Mouse (Mus musculus) gastrocnemius, postnatal 10 days (tissue): ENCODE data around the gene Kcnip4. TPM values are rescaled to one million over a fixed set of nuclear protein-coding genes. Genes with fewer than 3 reads are reported as not detected.

Source experiments
- DNase-seq: peaks from one replicate; pipeline ENCODE4 v3.0.0; 2021; ENCODE audit warnings: mixed read lengths
- total RNA-seq, 2 experiments: library from RNA; stranded (reverse); gene quantifications; 2 replicates each; pipeline ENCODE4 v1.2.3; 2021

Gene Kcnip4
- total RNA-seq, 2 experiments from 2014 or later = 0.56 to 0.75 TPM

- DNase-seq = no peak
Observed at GRCm38 (mm10) chr5:48878081-48878480, 646.6 kb downstream of the Kcnip4 start.

GRCm38 (mm10) chr5:48864268-48864967, 660.3 kb downstream of the Kcnip4 start:
- no peak for DNase-seq

GRCm38 (mm10) chr5:48840971-48841370, 683.7 kb downstream of the Kcnip4 start:
- DNase-seq = no peak

GRCm38 (mm10) chr5:48795526-48795925, 729.2 kb downstream of the Kcnip4 start:
- DNase-seq = no peak

- no peak for DNase-seq
Observed at GRCm38 (mm10) chr5:48779376-48779775, 745.3 kb downstream of the Kcnip4 start.

- DNase-seq = no peak
Observed at GRCm38 (mm10) chr5:48748613-48749012, 776.1 kb downstream of the Kcnip4 start.

GRCm38 (mm10) chr5:48737640-48738039, 787.1 kb downstream of the Kcnip4 start:
- no peak for DNase-seq

GRCm38 (mm10) chr5:48718166-48718565, 806.5 kb downstream of the Kcnip4 start:
- no peak for DNase-seq

GRCm38 (mm10) chr5:48705997-48706396, 818.7 kb downstream of the Kcnip4 start:
- DNase-seq = no peak

GRCm38 (mm10) chr5:48687068-48687467, 837.6 kb downstream of the Kcnip4 start:
- DNase-seq = no peak

- no peak for DNase-seq
Observed at GRCm38 (mm10) chr5:48679733-48680595, 844.7 kb downstream of the Kcnip4 start.

- DNase-seq = no peak
Observed at GRCm38 (mm10) chr5:48662504-48662903, 862.2 kb downstream of the Kcnip4 start.

- DNase-seq = no peak
Observed at GRCm38 (mm10) chr5:48659975-48660374, 864.7 kb downstream of the Kcnip4 start.

GRCm38 (mm10) chr5:48650496-48650895, 874.2 kb downstream of the Kcnip4 start:
- no peak for DNase-seq

- no peak for DNase-seq
Observed at GRCm38 (mm10) chr5:48636675-48637074, 888.0 kb downstream of the Kcnip4 start.

- no peak for DNase-seq
Observed at GRCm38 (mm10) chr5:48633631-48634030, 891.1 kb downstream of the Kcnip4 start.

- no peak for DNase-seq
Observed at GRCm38 (mm10) chr5:48623370-48623769, 901.3 kb downstream of the Kcnip4 start.

GRCm38 (mm10) chr5:48606916-48607315, 917.8 kb downstream of the Kcnip4 start:
- DNase-seq = no peak

- no peak for DNase-seq
Observed at GRCm38 (mm10) chr5:48606281-48606680, 918.4 kb downstream of the Kcnip4 start.

GRCm38 (mm10) chr5:48599481-48600040, 925.1 kb downstream of the Kcnip4 start:
- peak; percentile 5 for DNase-seq

GRCm38 (mm10) chr5:48588014-48588413, 936.7 kb downstream of the Kcnip4 start:
- no peak for DNase-seq

- DNase-seq = no peak
Observed at GRCm38 (mm10) chr5:48583431-48583830, 941.3 kb downstream of the Kcnip4 start.

- DNase-seq = no peak
Observed at GRCm38 (mm10) chr5:48563996-48564587, 960.6 kb downstream of the Kcnip4 start.
